Mouse (Mus musculus) forebrain, postnatal 0 days (tissue): ENCODE results near the gene Gm3045. TPM values are rescaled to one million over a fixed set of nuclear protein-coding genes. Genes with fewer than 3 reads are reported as not detected.

Source experiments
- ATAC-seq: fragments of 200-750 bp; cut with Nextera tagmentation; 2 replicates; pipeline ENCODE4 v1.8.0; 2017; ENCODE audit warnings: mild to moderate bottlenecking, moderate library complexity
- DNase-seq: peaks from one replicate; pipeline ENCODE4 v3.0.0-alpha.2; 2015
- H3K27ac ChIP-seq: fragments of 300-500 bp; sonication (generic); 2 replicates; pipeline ENCODE4 v1.5.1; 2014; ENCODE audit warnings: low read depth, mild to moderate bottlenecking, antibody characterized with exemption, low read length, moderate library complexity, mixed read lengths
- H3K27me3 ChIP-seq: fragments of 300-500 bp; sonication (generic); 2 replicates; pipeline ENCODE4 v1.6.1; 2014; ENCODE audit warnings: mild to moderate bottlenecking, low read length, mixed read lengths; ENCODE audit not compliant: insufficient read depth
- H3K36me3 ChIP-seq: fragments of 300-500 bp; sonication (generic); 2 replicates; pipeline ENCODE4 v1.6.1; 2014; ENCODE audit warnings: mild to moderate bottlenecking, moderate library complexity; ENCODE audit not compliant: insufficient read depth
- H3K4me1 ChIP-seq: fragments of 300-500 bp; sonication (generic); 2 replicates; pipeline ENCODE4 v1.6.1; 2014; ENCODE audit warnings: antibody characterized with exemption; ENCODE audit not compliant: insufficient read depth
- H3K4me2 ChIP-seq: fragments of 300-500 bp; sonication (generic); 2 replicates; pipeline ENCODE4 v1.6.1; 2014; ENCODE audit warnings: low read depth, mild to moderate bottlenecking, moderate library complexity
- H3K4me3 ChIP-seq: fragments of 300-500 bp; sonication (generic); 2 replicates; pipeline ENCODE4 v1.5.1; 2014; ENCODE audit warnings: low read depth, low read length, mixed read lengths
- H3K9ac ChIP-seq: fragments of 300-500 bp; sonication (generic); 2 replicates; pipeline ENCODE4 v1.6.1; 2014; ENCODE audit warnings: mild to moderate bottlenecking
- H3K9me3 ChIP-seq: fragments of 300-500 bp; sonication (generic); 2 replicates; pipeline ENCODE4 v1.6.1; 2016; ENCODE audit warnings: low read length
- CTCF ChIP-seq: sonication (generic); IDR thresholded peaks from 2 replicates; pipeline ENCODE4 v1.5.1; 2016; ENCODE audit warnings: antibody characterized with exemption, control low read depth, low read depth
- WGBS: fragments of 180-500 bp; shearing (Covaris S2); extraction: QIAGEN DNeasy Blood & Tissue Kit; methylation state at CpG from one replicate; pipeline ENCODE4 v1.1.7; 2014; 5-methylcytosine and 5-hydroxymethylcytosine counted together
- polyA plus RNA-seq: library from polyadenylated mRNA; unstranded; fragments of >200 nt; fragmentation: Nextera tagmentation; extraction: Ambion mirVana; gene quantifications from 2 replicates; pipeline ENCODE4 v1.2.1, GENCODE M21; 2015
- total RNA-seq: library from RNA; depleted of rRNA; stranded (reverse); fragments of >200 nt; gene quantifications from 2 replicates; pipeline ENCODE4 v1.2.3, GENCODE M21; 2014

Gene Gm3045
- total and polyA plus RNA-seq, 2 experiments from 2014 or later, result not detected

- Histone ChIP-seq H3K9ac (no peak overlapping the region), H3K4me1 (no peaks in the 10 kb centered on the region), H3K36me3 (no peaks in the 10 kb centered on the region), H3K4me2 (no peak overlapping the region), H3K4me3 (no peak overlapping the region), H3K27ac (no peak overlapping the region), H3K9me3 (no peaks in the 10 kb centered on the region), H3K27me3 (no peaks in the 10 kb centered on the region)
- no peak for TF ChIP-seq CTCF
- no peak for ATAC-seq
- DNase-seq, result no peak
- WGBS, result 43% methylated on average over 4 of the region's 4 CpGs
Observed at GRCm38 (mm10) chr13:56401186-56401585, 25.2 kb upstream of the Gm3045 start.

GRCm38 (mm10) chr13:56403381-56404086 lies 22.9 kb upstream of the Gm3045 start:
- ATAC-seq (no peak), DNase-seq (no peak)
- no peak overlapping the region for H3K27ac ChIP-seq
- no peak overlapping the region for H3K4me2 ChIP-seq
- H3K4me1 ChIP-seq, result no peaks in the 10 kb centered on the region
- no peaks in the 10 kb centered on the region for H3K36me3 ChIP-seq
- TF ChIP-seq CTCF, result no peak
- H3K9me3 ChIP-seq, result no peaks in the 10 kb centered on the region
- H3K9ac ChIP-seq, result no peak overlapping the region
- 81% methylated on average over 8 of the region's 8 CpGs for WGBS
- no peaks in the 10 kb centered on the region for H3K27me3 ChIP-seq
- no peak overlapping the region for H3K4me3 ChIP-seq

GRCm38 (mm10) chr13:56404511-56405140 lies 21.8 kb upstream of the Gm3045 start:
- Histone ChIP-seq H3K9ac (no peak overlapping the region), H3K27me3 (no peaks in the 10 kb centered on the region), H3K4me1 (no peaks in the 10 kb centered on the region), H3K4me3 (no peak overlapping the region), H3K27ac (no peak overlapping the region), H3K4me2 (no peak overlapping the region), H3K9me3 (no peaks in the 10 kb centered on the region), H3K36me3 (no peaks in the 10 kb centered on the region)
- WGBS, result 72% methylated on average over 6 of the region's 6 CpGs
- ATAC-seq (no peak), DNase-seq (no peak)
- TF ChIP-seq CTCF, result no peak

DNA sequence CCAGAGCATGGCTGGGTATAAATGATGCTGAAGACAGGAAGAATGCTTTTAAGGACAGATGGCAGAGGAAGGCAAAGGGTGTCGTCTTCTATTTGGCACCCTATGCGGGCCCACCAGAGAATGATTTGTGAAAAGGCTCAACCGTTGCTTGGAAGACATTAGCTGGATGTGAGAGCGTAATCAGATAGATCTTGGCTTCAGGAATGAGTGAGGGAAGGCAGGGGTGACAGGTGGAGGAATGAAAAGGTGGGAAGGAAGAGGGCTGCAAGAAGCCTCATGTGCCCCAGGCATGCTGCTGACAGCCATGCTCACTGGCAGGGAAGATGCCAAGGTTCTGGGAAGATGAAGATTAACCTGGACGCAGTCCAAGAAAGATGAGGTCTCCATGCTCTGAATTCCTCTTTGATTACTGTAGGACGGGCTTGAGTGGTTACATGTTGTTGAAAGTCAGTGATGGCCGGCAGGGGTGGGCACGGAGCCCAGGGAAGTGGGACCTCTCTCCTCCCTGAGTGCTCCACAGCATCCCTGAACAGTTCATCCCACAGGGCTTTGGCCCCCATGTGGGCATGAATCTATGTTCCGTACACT lies 14.0 kb upstream of the Gm3045 start:
- 42% methylated on average over 9 of the region's 9 CpGs for WGBS
- ATAC-seq (peak; percentile 56), DNase-seq (peak; percentile 40)
- Histone ChIP-seq H3K27me3 (no peaks in the 10 kb centered on the region), H3K9me3 (peaks cover 7% of the 10 kb centered on the region; the same call in 1 of the 2 replicates), H3K4me2 (no peak overlapping the region), H3K27ac (no peak overlapping the region), H3K9ac (no peak overlapping the region), H3K4me1 (0 out of 2 replicates have a peak, but pooled peaks cover 3% of the 10 kb centered on the region), H3K4me3 (no peak overlapping the region), H3K36me3 (no peaks in the 10 kb centered on the region)
- TF ChIP-seq CTCF, result no peak

DNA sequence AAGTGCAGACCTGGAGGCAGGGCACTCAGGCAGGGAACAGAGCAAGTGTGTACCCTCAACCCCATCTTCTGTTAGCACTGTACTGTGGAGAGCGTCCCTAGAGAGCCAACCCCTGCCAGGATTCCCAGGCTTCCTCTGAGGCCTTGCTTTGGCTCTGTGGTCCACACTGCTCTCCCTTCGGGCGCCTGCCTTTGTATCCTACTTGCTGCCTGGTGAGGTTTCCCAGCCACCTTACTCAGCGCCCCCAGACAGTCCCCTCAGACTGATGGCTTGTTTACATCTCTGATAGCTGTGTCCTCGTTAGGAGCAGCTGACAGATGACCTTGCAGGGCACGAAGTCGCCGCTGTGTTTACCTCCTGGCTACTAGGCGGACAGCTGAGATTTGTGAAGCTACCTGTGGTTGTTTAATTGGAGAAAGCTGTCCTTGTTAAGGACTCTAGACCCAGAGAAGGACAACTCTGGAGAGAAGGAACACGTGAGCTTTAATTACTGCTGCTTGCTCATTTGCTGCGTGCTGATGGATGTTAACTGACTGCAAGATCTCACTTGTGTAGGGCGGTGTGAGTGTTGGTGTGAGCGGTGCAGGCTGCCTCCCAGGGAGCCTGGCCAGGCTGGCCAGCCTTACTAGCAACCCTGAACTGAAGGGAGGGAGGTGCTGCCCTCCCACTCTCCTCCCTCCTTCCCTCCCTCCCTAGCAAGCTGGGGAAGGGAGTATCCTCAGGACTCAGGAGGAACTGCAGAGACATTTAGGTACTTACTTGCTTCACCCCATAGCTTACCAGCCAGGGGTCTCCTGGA lies 7.5 kb upstream of the Gm3045 start:
- DNase-seq (no peak), ATAC-seq (no peak)
- Histone ChIP-seq H3K4me1 (no peaks in the 10 kb centered on the region; the same call in 1 of the 2 replicates), H3K36me3 (no peaks in the 10 kb centered on the region), H3K27me3 (no peaks in the 10 kb centered on the region), H3K9me3 (0 out of 2 replicates have a peak, but pooled peaks cover 2% of the 10 kb centered on the region), H3K27ac (no peak overlapping the region), H3K4me3 (no peak overlapping the region), H3K9ac (no peak overlapping the region), H3K4me2 (no peak overlapping the region)
- WGBS, result 53% methylated on average over 13 of the region's 13 CpGs
- TF ChIP-seq CTCF, result no peak

GRCm38 (mm10) chr13:56419538-56419937 lies 6.9 kb upstream of the Gm3045 start:
- TF ChIP-seq CTCF, result no peak
- H3K9me3 ChIP-seq, result no peaks in the 10 kb centered on the region
- 80% methylated on average over 6 of the region's 6 CpGs for WGBS
- ATAC-seq, result no peak
- no peak overlapping the region for H3K4me2 ChIP-seq
- no peak for DNase-seq
- H3K27ac ChIP-seq, result no peak overlapping the region
- H3K27me3 ChIP-seq, result no peaks in the 10 kb centered on the region
- no peaks in the 10 kb centered on the region; the same call in 1 of the 2 replicates for H3K4me1 ChIP-seq
- no peak overlapping the region for H3K4me3 ChIP-seq
- no peak overlapping the region for H3K9ac ChIP-seq
- H3K36me3 ChIP-seq, result no peaks in the 10 kb centered on the region
